Mouse (Mus musculus) adrenal gland, adult 18-20 months (tissue): ENCODE results near the gene Limk2. TPM values are rescaled to one million over a fixed set of nuclear protein-coding genes. Genes with fewer than 3 reads are reported as not detected.

ENCODE experiments used
- DNase-seq, 2 experiments: peaks; one replicate each; pipeline ENCODE4 v3.0.0; 2021 to 2022; ENCODE audit warnings: low spot score in 2 of 2
- long read RNA-seq, 2 experiments: library from polyadenylated mRNA; stranded (forward); transcript quantifications; one replicate each; pipeline ENCODE4 v2.0.0; 2021
- total RNA-seq, 2 experiments: library from RNA; stranded (reverse); gene quantifications; 1 replicate in 1 of 2; 2 replicates in 1 of 2; pipeline ENCODE4 v1.2.3; 2021

Gene Limk2
- total RNA-seq: 10 to 100 TPM; 15.0 to 18.9 TPM
- long read RNA-seq, experiment 1, transcript Limk2-201 (16 exons, 3,514 nt): minor isoform, 5 of 18 reads
- long read RNA-seq, experiment 1, transcript Limk2-203 (15 exons, 3,693 nt): major isoform, 8 of 18 reads
- long read RNA-seq, experiment 1, partial matches to known transcripts: 3 of 18 reads
- long read RNA-seq, experiment 1, other reads (novel, unspliced or antisense): 2 of 18 reads
- long read RNA-seq, experiment 2, transcript Limk2-201 (16 exons, 3,514 nt): minor isoform, 6 of 37 reads
- long read RNA-seq, experiment 2, transcript Limk2-203 (15 exons, 3,693 nt): major isoform, 17 of 37 reads
- long read RNA-seq, experiment 2, partial matches to known transcripts: 7 of 37 reads
- long read RNA-seq, experiment 2, other reads (novel, unspliced or antisense): 7 of 37 reads

GRCm38 (mm10) chr11:3408997-3409732, at the start of gene Limk2:
Gene Limk2 (minus strand): TSS chr11:3409189.
- DNase-seq: peak; percentile 90

GRCm38 (mm10) chr11:3458428-3459104, 49.6 kb upstream of the Limk2 start:
- no peak for DNase-seq

GRCm38 (mm10) chr11:3456354-3456753, 47.4 kb upstream of the Limk2 start:
- peak; percentile 53 to 71 for DNase-seq

- no peak for DNase-seq
These were observed 45.5 kb upstream of the Limk2 start for GRCm38 (mm10) chr11:3454506-3454905.

- DNase-seq: no peak
These were observed 44.5 kb upstream of the Limk2 start for GRCm38 (mm10) chr11:3453467-3453866.

- DNase-seq: no peak
These were observed 43.8 kb upstream of the Limk2 start for GRCm38 (mm10) chr11:3452769-3453168.

- peak; percentile 85 for DNase-seq
These were observed 43.2 kb upstream of the Limk2 start, which contains the start of gene Rnf185 for GRCm38 (mm10) chr11:3452167-3452639. Gene Rnf185 (minus strand): TSS chr11:3452363.

- peak; percentile 57 to 58 for DNase-seq
These were observed 42.7 kb upstream of the Limk2 start for GRCm38 (mm10) chr11:3451701-3452163.

- no peak for DNase-seq
These were observed 35.9 kb upstream of the Limk2 start for GRCm38 (mm10) chr11:3444875-3445274.

- no peak for DNase-seq
These were observed 34.1 kb upstream of the Limk2 start for GRCm38 (mm10) chr11:3443091-3443490.

GRCm38 (mm10) chr11:3442677-3443076, 33.7 kb upstream of the Limk2 start:
- no peak for DNase-seq

GRCm38 (mm10) chr11:3441696-3442443, 32.9 kb upstream of the Limk2 start:
- DNase-seq: no peak

- DNase-seq: no peak
These were observed 28.6 kb upstream of the Limk2 start for GRCm38 (mm10) chr11:3437621-3438020.

GRCm38 (mm10) chr11:3433809-3434208, 24.8 kb upstream of the Limk2 start:
- no peak for DNase-seq

GRCm38 (mm10) chr11:3431976-3432603, 23.1 kb upstream of the Limk2 start:
- peak in 1 of 2 experiments; percentile 30 for DNase-seq

GRCm38 (mm10) chr11:3431515-3431914, 22.5 kb upstream of the Limk2 start:
- no peak for DNase-seq

GRCm38 (mm10) chr11:3428632-3429031, 19.6 kb upstream of the Limk2 start:
- DNase-seq: no peak

- no peak for DNase-seq
These were observed 18.8 kb upstream of the Limk2 start for GRCm38 (mm10) chr11:3427697-3428230.

- no peak for DNase-seq
These were observed 13.3 kb upstream of the Limk2 start for GRCm38 (mm10) chr11:3422242-3422641.

- no peak for DNase-seq
These were observed 9.8 kb upstream of the Limk2 start for GRCm38 (mm10) chr11:3418741-3419140.
